Mouse (Mus musculus) monocyte, adult 5-6 weeks (primary cell): Measurements from ENCODE around the gene Fuk. TPM values are rescaled to one million over a fixed set of nuclear protein-coding genes. Genes with fewer than 3 reads are reported as not detected.
"Not testable (repeated sequence)": the region's sequence is repeated elsewhere in the genome, so short reads cannot be mapped to it uniquely, and the experiment has no call there.

Source experiments
- ATAC-seq: fragments of 153-309, 156-312 bp; replicated peaks from 2 replicates; pipeline ENCODE4 v1.8.0; 2017; ENCODE audit warnings: mild to moderate bottlenecking; ENCODE audit not compliant: low TSS enrichment, insufficient number of reproducible peaks, severe bottlenecking, poor library complexity, low FRiP score
- total RNA-seq: library from RNA; stranded (forward); fragments of 200-1000, 200-491, 200-594 nt; gene quantifications from 3 replicates; pipeline ENCODE4 v1.2.3, GENCODE M21; 2017

Gene Fuk
- total RNA-seq, 1 experiment from 2014 or later: 2.9 TPM

DNA sequence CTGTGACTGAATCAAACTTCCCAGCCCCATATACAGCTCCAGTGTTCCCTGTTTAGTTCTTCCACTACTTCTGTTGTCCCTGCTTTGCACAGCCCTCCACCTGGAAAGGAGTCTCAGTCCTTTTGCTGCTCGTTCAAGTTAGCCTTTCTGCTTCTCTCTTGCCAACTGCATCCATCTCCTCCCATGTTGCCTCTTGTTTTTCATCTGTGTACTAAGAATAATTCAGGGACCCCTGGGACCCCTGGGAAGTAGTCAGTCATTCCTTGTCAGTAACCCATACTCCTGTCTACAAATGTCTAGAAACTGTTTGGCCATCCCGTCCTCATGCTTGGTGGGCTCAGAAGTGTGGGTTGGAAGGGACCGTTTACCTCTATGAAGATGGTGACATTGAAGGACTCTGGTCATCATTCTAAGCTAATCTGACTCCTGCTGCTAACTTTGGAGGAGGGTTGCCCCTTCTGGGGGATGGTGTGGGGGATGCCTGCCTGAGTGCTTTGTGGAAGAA lies 18.5 kb upstream of the Fuk start:
- ATAC-seq: no peak

- 0 out of 2 replicates have a peak, but pooled peaks have one; percentile 2 for ATAC-seq
Observed at GRCm38 (mm10) chr8:110920032-110920772, 17.9 kb upstream of the Fuk start.

DNA sequence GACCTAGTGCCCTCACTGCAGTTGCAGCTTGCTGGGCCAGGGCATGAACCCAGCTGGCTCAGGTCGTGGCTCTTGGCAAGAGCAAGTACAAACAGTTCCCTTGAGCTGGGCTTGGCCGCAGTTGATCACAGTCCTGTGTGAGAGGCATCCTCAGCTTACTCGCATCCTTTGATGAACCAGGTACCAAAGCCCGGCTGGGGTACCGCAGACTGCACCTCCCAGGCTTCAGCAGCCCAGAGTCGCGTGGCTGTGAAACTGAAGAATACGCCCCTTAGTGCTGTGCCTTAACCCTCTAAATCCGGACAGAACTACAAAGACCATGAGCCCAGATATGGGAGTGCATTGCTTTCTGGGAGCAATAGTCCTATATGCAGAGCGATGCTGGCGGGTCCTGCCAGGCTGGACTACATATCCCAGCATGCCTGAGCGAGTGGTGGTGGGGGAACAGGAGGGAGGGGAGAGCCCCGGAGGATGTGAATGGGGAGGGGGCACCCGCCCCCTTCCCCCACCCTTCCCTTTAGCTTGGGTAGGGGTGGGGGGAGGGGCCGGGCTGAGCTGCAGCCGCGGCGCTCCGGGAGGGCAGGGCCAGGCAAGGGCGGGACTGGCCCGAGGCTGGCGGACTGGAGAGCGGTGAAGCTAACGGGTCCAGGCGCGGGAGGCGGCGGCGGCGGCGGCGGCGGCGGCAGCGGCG lies 17.2 kb upstream of the Fuk start, which contains the start of gene St3gal2:
TSS of gene St3gal2 (plus strand) at position 582 of the 691 bp plus-strand sequence.
- ATAC-seq: peak; percentile 95

- ATAC-seq: no peak
Observed at GRCm38 (mm10) chr8:110918460-110918859, 16.2 kb upstream of the Fuk start.

DNA sequence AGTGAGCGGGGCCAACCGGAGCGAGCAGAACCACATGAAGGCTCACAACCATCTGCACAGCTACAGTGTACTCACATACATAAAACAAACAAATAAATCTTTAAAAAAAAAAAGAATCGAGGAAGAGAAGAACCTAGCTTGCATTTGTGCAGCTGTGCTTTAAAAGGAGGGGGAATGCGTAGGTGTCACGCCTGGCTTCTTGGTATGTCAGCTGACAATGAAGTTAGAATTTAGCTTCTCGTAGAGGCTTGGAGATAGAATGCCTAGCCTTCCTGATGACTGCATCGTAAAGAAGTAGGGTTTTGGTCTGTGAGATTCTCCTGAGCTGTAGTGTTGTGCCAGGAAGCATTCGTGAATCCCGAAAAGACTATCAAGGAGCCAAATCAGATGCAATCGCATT lies 15.7 kb upstream of the Fuk start:
- no peak for ATAC-seq

DNA sequence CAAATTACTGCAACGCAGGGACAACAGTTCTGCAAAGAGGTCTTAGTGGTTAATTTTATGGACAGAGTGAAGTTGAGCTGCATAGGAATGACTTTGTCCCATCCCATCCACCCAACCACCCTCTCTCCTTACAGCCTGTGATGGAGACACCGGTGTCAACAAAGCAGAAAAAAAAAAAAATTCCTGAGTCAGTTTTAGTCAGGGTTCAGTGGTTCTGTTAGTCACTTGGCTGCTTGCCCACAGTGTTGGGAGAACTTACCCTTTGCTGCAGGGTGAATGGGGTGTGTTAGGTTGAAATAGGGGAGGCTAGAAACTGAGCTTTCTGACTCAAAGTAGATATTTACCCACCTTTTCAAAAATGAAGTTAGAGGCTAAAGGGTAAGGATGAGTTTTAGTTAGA lies 15.1 kb upstream of the Fuk start:
- ATAC-seq: no peak

DNA sequence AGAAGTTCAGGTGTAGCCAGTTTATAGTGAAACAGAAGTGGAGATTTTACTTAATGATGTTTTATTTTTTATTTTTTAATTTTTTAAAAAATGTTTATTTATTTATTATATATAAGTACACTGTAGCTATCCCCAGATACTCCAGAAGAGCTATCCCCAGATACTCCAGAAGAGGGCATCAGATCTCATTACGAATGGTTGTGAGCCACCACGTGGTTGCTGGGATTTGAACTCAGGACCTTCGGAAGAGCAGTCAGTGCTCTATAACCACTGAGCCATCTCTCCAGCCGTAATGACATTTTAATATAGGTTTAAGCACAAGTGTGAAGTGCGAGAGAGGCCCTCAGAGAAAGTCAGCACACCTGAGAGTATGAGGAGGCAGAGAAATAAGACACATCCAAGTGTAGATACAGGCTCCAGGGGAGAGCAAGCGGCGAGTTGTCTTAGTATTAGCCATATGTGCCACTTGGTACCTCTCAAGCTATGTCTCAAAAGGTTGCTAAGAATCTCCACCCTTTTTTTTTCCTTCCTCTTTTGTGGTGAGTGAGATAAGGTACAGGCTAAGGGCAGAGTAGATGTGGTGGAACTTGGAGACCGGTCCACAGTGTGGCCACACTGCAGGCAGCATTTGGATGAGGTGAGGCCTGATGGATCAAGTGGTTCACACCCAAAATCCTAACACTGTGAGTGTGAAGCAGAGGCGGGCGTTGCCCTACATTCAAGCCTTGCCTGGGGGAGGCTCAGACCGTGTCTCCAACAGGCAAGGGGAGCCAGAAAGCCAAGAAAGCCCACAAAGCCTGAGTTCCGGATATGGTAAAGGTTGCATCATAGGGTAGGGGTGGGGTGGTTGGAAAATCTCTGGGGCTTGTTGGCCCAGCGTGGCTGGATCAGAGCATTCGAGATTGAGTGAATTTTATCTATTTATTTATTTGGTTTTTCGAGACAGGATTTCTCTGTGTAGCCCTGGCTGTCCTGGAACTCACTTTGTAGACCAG lies 9.6 kb upstream of the Fuk start:
- peak; percentile 93 for ATAC-seq

DNA sequence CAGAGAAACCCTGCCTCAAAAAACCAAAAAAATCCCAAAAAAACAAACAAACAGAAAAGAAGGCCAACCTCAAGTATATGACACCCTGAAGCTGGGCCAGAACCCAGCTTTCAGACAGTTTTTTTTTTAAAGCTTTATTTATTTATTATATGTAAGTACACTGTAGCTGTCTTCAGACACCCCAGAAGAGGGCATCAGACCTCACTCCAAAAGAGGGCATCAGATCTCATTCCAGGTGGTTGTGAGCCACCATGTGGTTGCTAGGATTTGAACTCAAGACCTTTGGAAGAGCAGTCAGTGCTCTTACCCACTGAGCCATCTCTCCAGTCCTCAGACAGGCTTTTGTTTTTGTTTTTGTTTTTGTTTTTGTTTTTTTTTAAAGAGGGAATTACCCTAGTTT lies 7.6 kb upstream of the Fuk start:
- not testable (repeated sequence) for ATAC-seq

DNA sequence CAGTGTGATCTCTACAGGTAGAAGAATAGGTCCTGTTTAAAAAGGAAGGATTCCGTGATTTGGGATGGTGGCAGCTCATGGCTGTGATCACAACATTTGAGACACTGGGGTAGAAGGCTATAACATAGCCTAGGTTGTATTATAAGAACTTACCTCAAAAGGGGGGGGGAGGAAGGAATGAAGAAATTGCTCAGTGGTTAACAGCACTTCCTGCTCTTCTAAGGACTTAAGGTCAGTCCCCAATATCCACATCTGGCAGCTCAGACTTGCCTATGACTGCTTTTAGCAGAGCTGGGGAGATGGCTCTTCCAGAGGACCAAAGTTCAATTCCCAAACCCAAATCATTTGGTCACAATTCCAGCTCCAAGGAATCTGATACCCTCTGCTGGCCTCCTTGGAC lies 4.4 kb upstream of the Fuk start:
- no peak for ATAC-seq

- ATAC-seq: no peak
Observed at GRCm38 (mm10) chr8:110905404-110905803, 3.1 kb upstream of the Fuk start.

DNA sequence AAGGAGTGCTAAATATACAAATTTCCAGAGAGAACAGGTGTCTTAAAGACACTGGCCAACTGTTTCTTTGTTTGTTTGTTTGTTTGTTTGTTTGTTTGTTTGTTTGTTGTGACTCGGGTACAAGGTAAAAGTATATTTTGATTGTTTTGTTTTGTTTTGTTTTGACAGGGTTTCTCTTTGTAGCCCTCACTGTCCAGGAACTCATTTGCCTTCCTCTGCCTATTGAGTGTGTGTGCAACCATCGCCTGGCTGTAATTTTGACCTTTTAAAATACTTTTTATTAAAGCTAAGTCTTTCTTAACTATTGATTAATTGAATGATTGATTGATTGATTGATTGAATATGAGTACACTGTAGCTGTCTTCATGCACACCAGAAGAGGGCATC lies 284 bp upstream of the Fuk start:
- ATAC-seq: no peak

- ATAC-seq: no peak
Observed at GRCm38 (mm10) chr8:110901056-110901455, 1.2 kb downstream of the Fuk start.

DNA sequence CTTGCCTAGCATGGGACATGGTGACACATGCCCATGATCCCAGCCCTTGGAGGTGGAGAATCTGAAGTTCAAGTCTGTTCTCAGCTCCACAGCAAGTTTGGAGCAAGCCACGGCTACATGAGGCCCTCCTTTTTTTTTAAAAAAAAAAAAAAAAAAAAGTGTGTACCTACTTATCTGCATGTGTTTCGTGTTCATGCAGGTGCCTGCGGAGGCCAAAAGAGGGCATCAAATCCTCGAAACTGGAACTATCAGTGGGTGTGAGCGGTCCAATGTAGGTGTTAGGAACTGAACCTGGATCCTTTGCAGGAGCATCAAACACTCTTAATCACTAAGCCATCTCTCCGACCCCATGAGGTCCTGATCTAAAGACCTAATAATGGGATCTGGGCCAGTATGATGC lies 4.8 kb downstream of the Fuk start:
- no peak for ATAC-seq

GRCm38 (mm10) chr8:110895812-110896211 lies 6.5 kb downstream of the Fuk start:
- no peak for ATAC-seq

DNA sequence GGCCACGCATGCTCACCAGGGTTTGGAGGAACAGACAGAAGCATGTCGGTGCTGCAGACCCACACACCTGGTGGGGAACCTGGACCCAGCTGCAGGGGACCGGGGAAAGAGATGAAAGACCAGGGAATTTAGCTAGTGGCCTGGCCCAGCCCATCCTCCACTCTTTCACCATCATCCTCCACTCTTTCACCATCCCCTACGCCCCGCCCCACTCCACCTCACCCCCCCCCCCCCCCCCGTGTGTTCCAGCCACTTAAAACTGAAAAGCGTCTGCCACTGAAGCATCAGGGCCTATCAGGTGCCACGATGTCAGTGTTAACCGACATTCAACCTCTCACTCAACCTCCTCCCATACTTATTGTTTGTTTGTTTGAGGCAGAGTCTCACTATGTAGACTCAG lies 7.0 kb downstream of the Fuk start:
- ATAC-seq: no peak

- ATAC-seq: no peak
Observed at GRCm38 (mm10) chr8:110894851-110895250, 7.4 kb downstream of the Fuk start.

DNA sequence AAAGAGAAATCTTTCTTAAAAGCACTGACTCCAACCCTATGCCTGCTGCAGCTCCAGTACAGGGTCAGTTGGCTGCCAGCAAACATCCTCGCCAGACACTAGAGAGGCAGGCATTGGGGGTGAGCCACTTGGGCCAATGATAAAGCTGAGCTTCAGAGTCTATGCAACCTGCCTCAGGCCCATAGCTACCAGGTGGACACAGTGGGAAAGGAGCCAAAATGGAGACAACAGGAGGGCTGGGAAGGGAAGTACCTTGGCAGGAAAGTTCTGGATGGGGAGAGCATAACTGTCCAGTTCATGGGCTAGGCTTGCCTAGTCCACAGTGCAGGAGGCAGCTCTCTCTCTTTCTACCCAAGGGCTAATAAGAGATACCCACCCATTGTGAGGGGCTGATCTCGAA lies 9.4 kb downstream of the Fuk start:
- ATAC-seq: no peak

- no peak for ATAC-seq
Observed at GRCm38 (mm10) chr8:110892040-110892439, 10.2 kb downstream of the Fuk start.

GRCm38 (mm10) chr8:110889904-110890470 lies 12.3 kb downstream of the Fuk start:
- ATAC-seq: no peak
